Mouse (Mus musculus) monocyte, adult 2 months (primary cell): ENCODE measurements at regions not wholly inside any gene's neighbourhood (a gene's known extent, or its start where the extent isn't known, plus 50 kb on each side); places are given as distances from the start of the nearest gene placed in this dataset.

Source experiments
- DNase-seq, 2 experiments: peaks; one replicate each; pipeline ENCODE4 v3.0.0; 2022; ENCODE audit warnings: low spot score in 2 of 2, low read depth in 1 of 2

GRCm38 (mm10) chr13:101931264-101931663 lies 163.2 kb upstream of the Pik3r1 start:
- DNase-seq: no peak

- no peak for DNase-seq
These were observed 163.9 kb upstream of the Pik3r1 start for GRCm38 (mm10) chr13:101931882-101932281.

GRCm38 (mm10) chr13:101935843-101936242 lies 167.8 kb upstream of the Pik3r1 start:
- no peak for DNase-seq

- DNase-seq: no peak
These were observed 186.5 kb upstream of the Pik3r1 start for GRCm38 (mm10) chr13:101954521-101954920.

GRCm38 (mm10) chr13:101955806-101956418 lies 187.9 kb upstream of the Pik3r1 start:
- DNase-seq: no peak

GRCm38 (mm10) chr13:101957782-101958181 lies 189.8 kb upstream of the Pik3r1 start:
- no peak for DNase-seq

- no peak for DNase-seq
These were observed 197.5 kb upstream of the Pik3r1 start for GRCm38 (mm10) chr13:101965537-101965936.

- DNase-seq: no peak
These were observed 198.9 kb upstream of the Pik3r1 start for GRCm38 (mm10) chr13:101966799-101967397.

GRCm38 (mm10) chr13:101967466-101967865 lies 199.4 kb upstream of the Pik3r1 start:
- no peak for DNase-seq

GRCm38 (mm10) chr13:101976766-101977165 lies 208.7 kb upstream of the Pik3r1 start:
- no peak for DNase-seq

GRCm38 (mm10) chr13:101980171-101980835 lies 212.3 kb upstream of the Pik3r1 start:
- DNase-seq: no peak

GRCm38 (mm10) chr13:101988637-101989413 lies 220.8 kb upstream of the Pik3r1 start:
- no peak for DNase-seq

GRCm38 (mm10) chr13:101991729-101992128 lies 223.7 kb upstream of the Pik3r1 start:
- DNase-seq: no peak

- DNase-seq: no peak
These were observed 226.8 kb upstream of the Pik3r1 start for GRCm38 (mm10) chr13:101994779-101995178.

GRCm38 (mm10) chr13:101995529-101995928 lies 227.5 kb upstream of the Pik3r1 start:
- no peak for DNase-seq

GRCm38 (mm10) chr13:101996144-101996543 lies 228.1 kb upstream of the Pik3r1 start:
- DNase-seq: no peak

GRCm38 (mm10) chr13:101997415-101997814 lies 229.4 kb upstream of the Pik3r1 start:
- no peak for DNase-seq

- no peak for DNase-seq
These were observed 238.5 kb upstream of the Pik3r1 start for GRCm38 (mm10) chr13:102006565-102006964.

GRCm38 (mm10) chr13:102011965-102012364 lies 243.9 kb upstream of the Pik3r1 start:
- no peak for DNase-seq

- DNase-seq: no peak
These were observed 246.5 kb upstream of the Pik3r1 start for GRCm38 (mm10) chr13:102014514-102014913.

GRCm38 (mm10) chr13:102014958-102015357 lies 246.9 kb upstream of the Pik3r1 start:
- DNase-seq: no peak

- DNase-seq: no peak
These were observed 248.5 kb upstream of the Pik3r1 start for GRCm38 (mm10) chr13:102016518-102016917.
